Mouse (Mus musculus): ENCODE measurements at regions not wholly inside any gene's neighbourhood (a gene's known extent, or its start where the extent isn't known, plus 50 kb on each side); places are given as distances from the start of the nearest gene placed in this dataset.

DNA sequence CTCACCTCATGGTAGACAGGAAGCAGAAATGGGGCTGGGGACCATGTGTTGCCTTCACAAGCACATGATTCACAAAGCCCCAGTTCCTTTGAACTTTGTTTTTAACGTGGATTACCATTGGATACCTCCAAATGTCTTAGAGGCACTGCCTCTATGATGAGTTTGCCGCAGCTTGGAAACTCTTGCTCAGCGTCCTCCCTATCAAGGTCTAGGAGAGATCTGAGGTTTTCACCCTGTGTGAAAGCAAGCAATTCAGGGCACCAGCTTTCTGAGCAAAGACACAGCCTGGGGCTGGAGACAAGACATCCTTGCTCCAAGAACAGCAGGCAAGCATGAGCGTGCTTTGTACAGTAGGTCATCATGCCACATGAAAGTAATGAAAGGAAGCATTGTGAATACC is 93.6 kb upstream of the Ifngr1 start:
- TF ChIP-seq POLR2A (IDR thresholded peaks at IDR 0.05; ENCODE audit: extremely low read depth, insufficient read depth, low read length), result no peak
- no peak for TF ChIP-seq CTCF (IDR thresholded peaks at IDR 0.05; ENCODE audit: low read depth, low read length)
